In the genomic region with DNA sequence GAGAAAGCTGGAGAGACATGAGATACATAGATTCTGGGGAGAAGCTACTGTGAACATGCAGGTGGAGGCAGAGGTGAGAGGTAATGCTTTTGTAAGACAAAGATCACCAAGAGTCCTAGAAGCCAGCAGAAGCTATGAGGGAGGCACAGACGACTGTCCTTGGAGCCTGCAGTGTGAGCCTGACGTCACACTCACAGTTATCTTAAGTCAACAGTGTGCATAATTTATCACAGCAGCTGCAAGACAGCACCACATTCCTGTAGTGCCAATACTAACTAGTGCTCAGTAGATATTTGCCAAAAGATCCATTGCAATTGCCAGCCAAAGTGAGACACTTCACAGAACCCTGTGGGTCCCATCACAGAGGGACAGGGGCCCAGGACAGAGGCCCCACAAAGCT, we compare ENCODE assay signal across 8 mouse cellular contexts.
DNase-seq lines count a peak whose midpoint lies in the region; ATAC-seq lines count a peak whose summit lies in the region.
"Had no signal": no experiment of that assay in that cellular context is flagged by ENCODE, and none has a peak within 500 bp of the region (broad histone marks: within the 10 kb centered on the region; RNA-seq: fewer than 3 reads in every experiment).

No protein-coding gene starts in this region.

- H3K36me3 ChIP-seq in limb, embryonic 13.5 days = no peaks in the 10 kb centered on the region
- H3K36me3 ChIP-seq in limb, embryonic 10.5 days = no peaks in the 10 kb centered on the region
- H3K36me3 ChIP-seq: neural tube, embryonic 13.5 days had no signal

- no peak for DNase-seq in limb, embryonic 10.5 days (ENCODE audit: low spot score)
- DNase-seq in adrenal gland, postnatal 10 days = peak; percentile 31
- peak; percentile 12 for DNase-seq in c-Kit-positive CD71-negative TER-119-negative erythroid progenitor cells, embryonic 14.5 days (ENCODE audit: low read depth)
- no peak for DNase-seq in thymus, postnatal 36 days

- H3K4me3 ChIP-seq in limb, embryonic 13.5 days = no peak overlapping the region
- no peak overlapping the region for H3K4me3 ChIP-seq in limb, embryonic 10.5 days
- H3K4me3 ChIP-seq: neural tube, embryonic 13.5 days had no signal

- H3K4me1 ChIP-seq in limb, embryonic 13.5 days = peaks cover 26% of the 10 kb centered on the region
- peaks cover 6% of the 10 kb centered on the region; the same call in 1 of the 2 replicates for H3K4me1 ChIP-seq in limb, embryonic 10.5 days
- H3K4me1 ChIP-seq: neural tube, embryonic 13.5 days had no signal

- H3K4me2 ChIP-seq in limb, embryonic 13.5 days (replicated peaks) = no peak overlapping the region
- H3K4me2 ChIP-seq: neural tube, embryonic 13.5 days had no signal

- WGBS in limb, embryonic 13.5 days = 25% methylated on average over 2 of the region's 2 CpGs
- WGBS in limb, embryonic 10.5 days = 27% methylated on average over 2 of the region's 2 CpGs

- 0 out of 2 replicates have a peak, but pooled peaks have one; percentile 53 for ATAC-seq in limb, embryonic 13.5 days (ENCODE audit: low FRiP score, low read depth)
- ATAC-seq in megakaryocyte-erythroid progenitor cell, adult 5-6 weeks (replicated peaks; ENCODE audit: low FRiP score, low TSS enrichment, poor library complexity, severe bottlenecking) = peak; percentile 84
- no peak for ATAC-seq in cerebellum, adult (ENCODE audit: insufficient number of reproducible peaks, low FRiP score, low TSS enrichment)

- no peak overlapping the region for H3K9ac ChIP-seq in limb, embryonic 13.5 days
- H3K9ac ChIP-seq: neural tube, embryonic 13.5 days had no signal

- no peaks in the 10 kb centered on the region for H3K27me3 ChIP-seq in limb, embryonic 13.5 days
- no peaks in the 10 kb centered on the region for H3K27me3 ChIP-seq in limb, embryonic 10.5 days (ENCODE audit: low read depth, poor library complexity, severe bottlenecking)
- H3K27me3 ChIP-seq: neural tube, embryonic 13.5 days had no signal

- H3K9me3 ChIP-seq in limb, embryonic 13.5 days = no peaks in the 10 kb centered on the region
- H3K9me3 ChIP-seq in limb, embryonic 10.5 days (replicated peaks) = no peaks in the 10 kb centered on the region
- H3K9me3 ChIP-seq: neural tube, embryonic 13.5 days had no signal

- no peak overlapping the region for H3K27ac ChIP-seq in limb, embryonic 13.5 days
- no peak overlapping the region for H3K27ac ChIP-seq in limb, embryonic 10.5 days
- H3K27ac ChIP-seq: neural tube, embryonic 13.5 days had no signal

Comparison
In these comparisons a context has a peak if more than half of its experiments do, and no peak if none do; other contexts are left out.
1. DNase-seq: peak in adrenal gland, postnatal 10 days (single experiment) and c-Kit-positive CD71-negative TER-119-negative erythroid progenitor cells, embryonic 14.5 days (single experiment); none in limb, embryonic 10.5 days (single experiment) and thymus, postnatal 36 days (0 of 2).